Mouse (Mus musculus): ENCODE measurements at regions not wholly inside any gene's neighbourhood (a gene's known extent, or its start where the extent isn't known, plus 50 kb on each side); places are given as distances from the start of the nearest gene placed in this dataset.

- Histone ChIP-seq H3K4me3 (ENCODE audit: insufficient read depth, low read depth, low read length) (no peak overlapping the region), H3K27ac (replicated peaks; ENCODE audit: insufficient read depth, low read depth, low read length) (no peak overlapping the region), H3K9ac (ENCODE audit: low read depth, low read length) (no peak overlapping the region), H3K79me2 (ENCODE audit: control insufficient read depth, insufficient read depth, low read length) (no peaks in the 10 kb centered on the region), H3K4me1 (ENCODE audit: control insufficient read depth, insufficient read depth, low read length) (no peaks in the 10 kb centered on the region), H3K36me3 (ENCODE audit: control insufficient read depth, insufficient read depth, low read length) (no peaks in the 10 kb centered on the region), H3K27me3 (ENCODE audit: control insufficient read depth, insufficient read depth, low read length) (no peaks in the 10 kb centered on the region)
- WGBS = 77% methylated on average over 21 of the region's 21 CpGs
- TF ChIP-seq CTCF (IDR thresholded peaks at IDR 0.05; ENCODE audit: low read depth, low read length) (no peak), POLR2A (IDR thresholded peaks at IDR 0.05; ENCODE audit: extremely low read depth, insufficient read depth, low read length) (no peak)
- DNase-seq (ENCODE audit: extremely low read depth, low read depth, low spot score) = no peak
Observed at GRCm38 (mm10) chr1:92286013-92286965, 90.8 kb upstream of the Hdac4 start.

- no peak for TF ChIP-seq POLR2A (IDR thresholded peaks at IDR 0.05; ENCODE audit: extremely low read depth, insufficient read depth, low read length)
- no peak for TF ChIP-seq CTCF (IDR thresholded peaks at IDR 0.05; ENCODE audit: low read depth, low read length)
- WGBS = 62% methylated on average over 4 of the region's 4 CpGs
- Histone ChIP-seq H3K27ac (replicated peaks; ENCODE audit: insufficient read depth, low read depth, low read length) (no peak overlapping the region), H3K79me2 (ENCODE audit: control insufficient read depth, insufficient read depth, low read length) (no peaks in the 10 kb centered on the region), H3K4me1 (ENCODE audit: control insufficient read depth, insufficient read depth, low read length) (no peaks in the 10 kb centered on the region), H3K9ac (ENCODE audit: low read depth, low read length) (no peak overlapping the region), H3K36me3 (ENCODE audit: control insufficient read depth, insufficient read depth, low read length) (no peaks in the 10 kb centered on the region), H3K27me3 (ENCODE audit: control insufficient read depth, insufficient read depth, low read length) (no peaks in the 10 kb centered on the region), H3K4me3 (ENCODE audit: insufficient read depth, low read depth, low read length) (no peak overlapping the region)
- no peak for DNase-seq (ENCODE audit: extremely low read depth, low read depth, low spot score)
Observed at GRCm38 (mm10) chr1:92284155-92284554, 88.7 kb upstream of the Hdac4 start.

- no peak for TF ChIP-seq POLR2A (IDR thresholded peaks at IDR 0.05; ENCODE audit: extremely low read depth, insufficient read depth, low read length)
- TF ChIP-seq CTCF (IDR thresholded peaks at IDR 0.05; ENCODE audit: low read depth, low read length) = no peak
- 81% methylated on average over 5 of the region's 5 CpGs for WGBS
- H3K9ac ChIP-seq (ENCODE audit: low read depth, low read length) = no peak overlapping the region
- no peaks in the 10 kb centered on the region for H3K4me1 ChIP-seq (ENCODE audit: control insufficient read depth, insufficient read depth, low read length)
- DNase-seq (ENCODE audit: extremely low read depth, low read depth, low spot score) = no peak
- H3K79me2 ChIP-seq (ENCODE audit: control insufficient read depth, insufficient read depth, low read length) = no peaks in the 10 kb centered on the region
- no peak overlapping the region for H3K27ac ChIP-seq (replicated peaks; ENCODE audit: insufficient read depth, low read depth, low read length)
- H3K36me3 ChIP-seq (ENCODE audit: control insufficient read depth, insufficient read depth, low read length) = no peaks in the 10 kb centered on the region
- H3K27me3 ChIP-seq (ENCODE audit: control insufficient read depth, insufficient read depth, low read length) = no peaks in the 10 kb centered on the region
- H3K4me3 ChIP-seq (ENCODE audit: insufficient read depth, low read depth, low read length) = no peak overlapping the region
Observed at GRCm38 (mm10) chr1:92277199-92277747, 81.8 kb upstream of the Hdac4 start.

- no peak overlapping the region for H3K27ac ChIP-seq (replicated peaks; ENCODE audit: insufficient read depth, low read depth, low read length)
- no peak for DNase-seq (ENCODE audit: extremely low read depth, low read depth, low spot score)
- H3K4me3 ChIP-seq (ENCODE audit: insufficient read depth, low read depth, low read length) = no peak overlapping the region
- no peaks in the 10 kb centered on the region for H3K4me1 ChIP-seq (ENCODE audit: control insufficient read depth, insufficient read depth, low read length)
- no peak overlapping the region for H3K9ac ChIP-seq (ENCODE audit: low read depth, low read length)
- 76% methylated on average over 1 of the region's 1 CpGs for WGBS
- H3K27me3 ChIP-seq (ENCODE audit: control insufficient read depth, insufficient read depth, low read length) = no peaks in the 10 kb centered on the region
- TF ChIP-seq CTCF (IDR thresholded peaks at IDR 0.05; ENCODE audit: low read depth, low read length) (no peak), POLR2A (IDR thresholded peaks at IDR 0.05; ENCODE audit: extremely low read depth, insufficient read depth, low read length) (no peak)
- no peaks in the 10 kb centered on the region for H3K79me2 ChIP-seq (ENCODE audit: control insufficient read depth, insufficient read depth, low read length)
- H3K36me3 ChIP-seq (ENCODE audit: control insufficient read depth, insufficient read depth, low read length) = no peaks in the 10 kb centered on the region
Observed at GRCm38 (mm10) chr1:92275388-92275787, 79.9 kb upstream of the Hdac4 start.

GRCm38 (mm10) chr1:92273760-92274159 is 78.3 kb upstream of the Hdac4 start:
- Histone ChIP-seq H3K4me3 (ENCODE audit: insufficient read depth, low read depth, low read length) (no peak overlapping the region), H3K27me3 (ENCODE audit: control insufficient read depth, insufficient read depth, low read length) (no peaks in the 10 kb centered on the region), H3K9ac (ENCODE audit: low read depth, low read length) (no peak overlapping the region), H3K27ac (replicated peaks; ENCODE audit: insufficient read depth, low read depth, low read length) (no peak overlapping the region), H3K4me1 (ENCODE audit: control insufficient read depth, insufficient read depth, low read length) (no peaks in the 10 kb centered on the region), H3K79me2 (ENCODE audit: control insufficient read depth, insufficient read depth, low read length) (no peaks in the 10 kb centered on the region), H3K36me3 (ENCODE audit: control insufficient read depth, insufficient read depth, low read length) (no peaks in the 10 kb centered on the region)
- DNase-seq (ENCODE audit: extremely low read depth, low read depth, low spot score) = no peak
- TF ChIP-seq POLR2A (IDR thresholded peaks at IDR 0.05; ENCODE audit: extremely low read depth, insufficient read depth, low read length) = no peak
- 67% methylated on average over 2 of the region's 2 CpGs for WGBS

All from liver, adult 2 months (tissue).